Mouse (Mus musculus) MEL (cell line): Measurements from ENCODE around the gene Gm10271.

Source experiments
- CTCF ChIP-seq, 3 experiments: IDR thresholded peaks in 2 of 3; conservative IDR thresholded peaks in 1 of 3; 2 replicates each; pipeline ENCODE4 v1.5.1; 2011 to 2012; ENCODE audit warnings: low read length in 3 of 3, low read depth in 2 of 3, mild to moderate bottlenecking in 2 of 3, improper control_type of control experiment in 1 of 3, inconsistent platforms in 1 of 3, mixed read lengths in 1 of 3, moderate library complexity in 1 of 3; ENCODE audit not compliant: control insufficient read depth in 1 of 3, insufficient read depth in 1 of 3, poor library complexity in 1 of 3, severe bottlenecking in 1 of 3
- EP300 ChIP-seq, 2 experiments: IDR thresholded peaks; 2 replicates each; pipeline ENCODE4 v1.6.1; 2011; ENCODE audit warnings: improper control_type of control experiment in 2 of 2, low read length in 2 of 2, low read depth in 1 of 2, mild to moderate bottlenecking in 1 of 2
- GABPA ChIP-seq: IDR thresholded peaks from 2 replicates; pipeline ENCODE4 v1.6.1; 2012; ENCODE audit warnings: low read depth, mild to moderate bottlenecking, inconsistent platforms, low read length, improper control_type of control experiment, moderate library complexity
- GATA1 ChIP-seq: IDR thresholded peaks from 2 replicates; pipeline ENCODE4 v1.6.1; 2011; ENCODE audit warnings: low read depth, low read length, improper control_type of control experiment
- JUND ChIP-seq: IDR thresholded peaks from 2 replicates; pipeline ENCODE4 v1.6.1; 2011; ENCODE audit warnings: low read depth, mild to moderate bottlenecking, improper control_type of control experiment, low read length
- MAFK ChIP-seq: IDR thresholded peaks from 2 replicates; pipeline ENCODE4 v1.6.1; 2011; ENCODE audit warnings: low read depth, mild to moderate bottlenecking, low read length, improper control_type of control experiment, borderline replicate concordance
- POLR2A ChIP-seq, 2 experiments: IDR thresholded peaks; 2 replicates each; pipeline ENCODE4 v1.6.1; 2011 to 2012; ENCODE audit warnings: low read length in 2 of 2, mild to moderate bottlenecking in 2 of 2, control low read depth in 1 of 2, improper control_type of control experiment in 1 of 2, low read depth in 1 of 2, moderate library complexity in 1 of 2; ENCODE audit not compliant: control insufficient read depth in 1 of 2, insufficient read depth in 1 of 2, poor library complexity in 1 of 2
- POLR2AphosphoS5 ChIP-seq: IDR thresholded peaks from 2 replicates; pipeline ENCODE4 v1.6.1; 2012; ENCODE audit warnings: low read depth, borderline replicate concordance, mild to moderate bottlenecking, inconsistent platforms, low read length, moderate library complexity, mixed read lengths
- USF1 ChIP-seq: IDR thresholded peaks from 2 replicates; pipeline ENCODE4 v1.6.1; 2014; ENCODE audit warnings: low read depth, mild to moderate bottlenecking, inconsistent platforms, low read length, improper control_type of control experiment, moderate library complexity
- ZNF384 ChIP-seq: IDR thresholded peaks from 2 replicates; pipeline ENCODE4 v1.6.1; 2012; ENCODE audit warnings: low read depth, mild to moderate bottlenecking, inconsistent platforms, low read length, improper control_type of control experiment

- TF ChIP-seq USF1 (no peak), CTCF (IDR thresholded peaks at IDR 0.05 in 2 of 3, conservative IDR thresholded peaks at IDR 0.05 in 1 of 3; ENCODE audit: control insufficient read depth in 1 of 3, insufficient read depth in 1 of 3, low read depth in 2 of 3, low read length in 3 of 3, poor library complexity in 1 of 3, severe bottlenecking in 1 of 3) (no peak), GATA1 (no peak), POLR2A (IDR thresholded peaks at IDR 0.05; ENCODE audit: control insufficient read depth in 1 of 2, insufficient read depth in 1 of 2, low read depth in 1 of 2, low read length in 2 of 2, poor library complexity in 1 of 2) (no peak), EP300 (IDR thresholded peaks at IDR 0.05; ENCODE audit: low read depth in 1 of 2, low read length in 2 of 2) (no peak), ZNF384 (no peak), JUND (no peak), GABPA (no peak), POLR2AphosphoS5 (no peak), MAFK (no peak)
Measured at GRCm38 (mm10) chr10:116923651-116924495, 48.5 kb downstream of the Gm10271 start.
